Mouse (Mus musculus): Measurements from ENCODE around the gene Fut11.

Fut11 gene

GRCm38 (mm10) chr14:20718443-20718842, 23.7 kb downstream of the Fut11 start:
- DNase-seq (ENCODE audit: low spot score in 2 of 2): no peak

GRCm38 (mm10) chr14:20719767-20720166, 25.0 kb downstream of the Fut11 start:
- no peak for DNase-seq (ENCODE audit: low spot score in 2 of 2)

GRCm38 (mm10) chr14:20721371-20721770, 26.6 kb downstream of the Fut11 start:
- no peak for DNase-seq (ENCODE audit: low spot score in 2 of 2)

- no peak for DNase-seq (ENCODE audit: low spot score in 2 of 2)
Observed at GRCm38 (mm10) chr14:20723006-20723405, 28.2 kb downstream of the Fut11 start.

- peak in 1 of 2 experiments; percentile 78 for DNase-seq (ENCODE audit: low spot score in 2 of 2)
Observed at GRCm38 (mm10) chr14:20724043-20724442, 29.3 kb downstream of the Fut11 start.

- DNase-seq (ENCODE audit: low spot score in 2 of 2): no peak
Observed at GRCm38 (mm10) chr14:20725660-20726339, 31.0 kb downstream of the Fut11 start.

GRCm38 (mm10) chr14:20729871-20730270, 35.1 kb downstream of the Fut11 start:
- DNase-seq (ENCODE audit: low spot score in 2 of 2): no peak

- no peak for DNase-seq (ENCODE audit: low spot score in 2 of 2)
Observed at GRCm38 (mm10) chr14:20730853-20731602, 36.3 kb downstream of the Fut11 start.

- DNase-seq (ENCODE audit: low spot score in 2 of 2): no peak
Observed at GRCm38 (mm10) chr14:20733041-20733951, 38.5 kb downstream of the Fut11 start.

- DNase-seq (ENCODE audit: low spot score in 2 of 2): peak; percentile 73 to 79
Observed at GRCm38 (mm10) chr14:20733952-20734774, 39.4 kb downstream of the Fut11 start, which contains the start of gene Ndst2. Gene Ndst2, minus strand, starts transcription at chr14:20734562.

- no peak for DNase-seq (ENCODE audit: low spot score in 2 of 2)
Observed at GRCm38 (mm10) chr14:20735052-20735451, 40.3 kb downstream of the Fut11 start.

GRCm38 (mm10) chr14:20735892-20736390, 41.2 kb downstream of the Fut11 start:
- DNase-seq (ENCODE audit: low spot score in 2 of 2): no peak

- DNase-seq (ENCODE audit: low spot score in 2 of 2): no peak
Observed at GRCm38 (mm10) chr14:20737306-20737705, 42.5 kb downstream of the Fut11 start.

- no peak for DNase-seq (ENCODE audit: low spot score in 2 of 2)
Observed at GRCm38 (mm10) chr14:20738511-20738910, 43.7 kb downstream of the Fut11 start.

- DNase-seq (ENCODE audit: low spot score in 2 of 2): no peak
Observed at GRCm38 (mm10) chr14:20741301-20741700, 46.5 kb downstream of the Fut11 start.

- no peak for DNase-seq (ENCODE audit: low spot score in 2 of 2)
Observed at GRCm38 (mm10) chr14:20743614-20744013, 48.8 kb downstream of the Fut11 start.

GRCm38 (mm10) chr14:20746935-20747334, 52.2 kb downstream of the Fut11 start:
- DNase-seq (ENCODE audit: low spot score in 2 of 2): no peak

- DNase-seq (ENCODE audit: low spot score in 2 of 2): no peak
Observed at GRCm38 (mm10) chr14:20748388-20748787, 53.6 kb downstream of the Fut11 start.

- DNase-seq (ENCODE audit: low spot score in 2 of 2): no peak
Observed at GRCm38 (mm10) chr14:20749494-20750051, 54.8 kb downstream of the Fut11 start.

- no peak for DNase-seq (ENCODE audit: low spot score in 2 of 2)
Observed at GRCm38 (mm10) chr14:20750503-20750902, 55.7 kb downstream of the Fut11 start.
